Mouse (Mus musculus): ENCODE data around the gene Nap1l3. TPM values are rescaled to one million over a fixed set of nuclear protein-coding genes. Genes with fewer than 3 reads are reported as not detected.

The Nap1l3 gene
- polyA plus RNA-seq (2012; rRNA removed): 31.9 and 32.7 TPM in 2 replicates

DNA sequence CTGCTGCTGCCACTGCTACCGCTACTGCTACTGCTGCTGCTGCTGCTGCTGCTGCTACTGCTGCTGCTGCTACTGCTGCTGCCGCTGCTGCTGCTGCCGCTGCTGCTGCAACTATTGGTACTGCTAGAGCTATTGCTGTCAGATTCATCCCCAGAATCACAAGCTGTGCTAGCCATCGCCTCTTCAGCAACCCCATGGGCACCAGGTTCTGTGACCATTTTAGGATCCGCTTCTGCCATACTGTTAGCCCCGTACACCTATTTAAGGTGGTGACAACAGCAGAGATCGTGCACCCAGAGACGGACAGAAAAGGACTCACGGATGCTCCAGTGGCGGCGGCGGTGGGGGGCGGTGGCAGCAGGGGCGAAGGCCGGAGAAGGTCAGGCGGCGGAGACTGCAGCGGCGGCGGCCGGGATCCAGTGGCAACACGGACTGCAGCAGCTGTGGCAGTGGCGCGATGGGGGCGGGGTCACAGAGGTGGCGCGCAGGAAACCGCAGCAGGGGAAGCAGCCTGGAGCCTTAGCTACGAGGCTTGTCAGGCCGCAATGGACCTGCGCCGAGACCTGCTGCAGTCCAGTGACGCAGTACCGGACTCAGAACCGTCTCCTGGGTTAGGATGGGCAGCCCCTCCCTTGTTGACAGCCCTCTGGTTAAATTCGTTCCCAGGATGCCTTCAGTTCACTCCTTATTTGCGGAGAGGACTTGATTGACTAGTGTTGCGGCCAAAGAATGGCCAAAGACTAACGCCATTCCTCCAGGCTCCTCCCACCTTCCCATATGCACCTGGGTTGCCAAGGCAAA is at the start of gene Nap1l3:
Gene Nap1l3 (minus strand): TSS at position 621 of the 801 bp plus-strand sequence.
- DNase-seq: peak; percentile 80 to 91
- H3K4me1 ChIP-seq (ENCODE audit: control insufficient read depth, insufficient read depth, low read length): no peaks in the 10 kb centered on the region
- no peak for TF ChIP-seq CTCF (IDR thresholded peaks at IDR 0.05; ENCODE audit: borderline replicate concordance, insufficient read depth, low read depth, low read length)
- peak; percentile 57; the same call in 1 of the 2 replicates for TF ChIP-seq POLR2A (IDR thresholded peaks at IDR 0.05; ENCODE audit: borderline replicate concordance, insufficient read depth, low read length)
- no peaks in the 10 kb centered on the region for H3K27me3 ChIP-seq (ENCODE audit: control insufficient read depth, insufficient read depth, low read length)
- peak within 1 kb of the TSS; percentile 95 for H3K27ac ChIP-seq (ENCODE audit: insufficient read depth, low read length)
- 6% methylated on average over 37 of the region's 39 CpGs for WGBS
- H3K4me3 ChIP-seq (replicated peaks; ENCODE audit: insufficient read depth, low read depth, low read length): peak within 1 kb of the TSS; percentile 79

DNA sequence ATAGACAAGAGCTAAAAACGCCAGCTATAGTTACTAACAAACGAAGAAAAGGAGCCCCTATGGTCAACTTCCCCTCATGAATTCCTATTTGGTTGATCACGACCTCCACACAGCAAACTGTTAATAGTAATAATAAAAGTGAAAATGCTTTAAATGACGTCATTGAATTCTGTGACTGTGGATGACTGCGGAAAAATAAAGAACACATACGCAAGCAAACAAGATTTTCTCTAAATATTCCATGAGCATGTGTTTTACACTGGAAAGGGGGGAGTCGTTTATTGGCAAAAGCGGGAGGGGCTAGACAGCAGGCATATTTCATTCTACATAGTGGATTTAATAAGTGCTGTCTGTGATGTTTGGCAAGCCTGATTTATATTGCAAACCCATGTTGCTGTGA is 451 bp upstream of the Nap1l3 start:
- WGBS: 4% methylated on average over 8 of the region's 8 CpGs
- TF ChIP-seq POLR2A (IDR thresholded peaks at IDR 0.05; ENCODE audit: borderline replicate concordance, insufficient read depth, low read length): no peak
- no peak for TF ChIP-seq CTCF (IDR thresholded peaks at IDR 0.05; ENCODE audit: borderline replicate concordance, insufficient read depth, low read depth, low read length)
- no peak for DNase-seq
- Histone ChIP-seq H3K4me1 (ENCODE audit: control insufficient read depth, insufficient read depth, low read length) (no peaks in the 10 kb centered on the region), H3K27me3 (ENCODE audit: control insufficient read depth, insufficient read depth, low read length) (no peaks in the 10 kb centered on the region), H3K4me3 (replicated peaks; ENCODE audit: insufficient read depth, low read depth, low read length) (peak overlapping the region; percentile 79), H3K27ac (ENCODE audit: insufficient read depth, low read length) (no peak overlapping the region; the same call in 1 of the 2 replicates)
